Mouse (Mus musculus) CH12.LX (cell line): ENCODE results near the gene Zfhx3. TPM values are rescaled to one million over a fixed set of nuclear protein-coding genes. Genes with fewer than 3 reads are reported as not detected.
A peak's percentile ranks its signal among the peaks of the same experiment; 100 is the strongest.

Source experiments
- DNase-seq: peaks from one replicate; pipeline ENCODE4 v3.0.0-alpha.2; 2013; ENCODE audit errors: extremely low read depth
- H3K27ac ChIP-seq: 2 replicates; pipeline ENCODE4 v1.5.1; 2012; ENCODE audit warnings: low read depth, mild to moderate bottlenecking, control low read depth, moderate library complexity; ENCODE audit not compliant: insufficient read depth
- H3K27me3 ChIP-seq: replicated peaks from 2 replicates; pipeline ENCODE3; 2012; ENCODE audit warnings: inconsistent platforms
- H3K36me3 ChIP-seq, 2 experiments: replicated peaks in 1 of 2; 2 replicates each; pipeline versions ENCODE3 to v1.6.1; 2012; ENCODE audit warnings: inconsistent platforms in 1 of 2, low read length in 1 of 2, mild to moderate bottlenecking in 1 of 2, mixed read lengths in 1 of 2, moderate library complexity in 1 of 2; ENCODE audit not compliant: control insufficient read depth in 1 of 2, insufficient read depth in 1 of 2
- H3K4me1 ChIP-seq, 2 experiments: 2 replicates each; pipeline ENCODE4 v1.6.1; 2012; ENCODE audit warnings: inconsistent platforms in 1 of 2, moderate library complexity in 1 of 2; ENCODE audit not compliant: insufficient read depth in 2 of 2, control insufficient read depth in 1 of 2
- H3K4me2 ChIP-seq: 2 replicates; pipeline ENCODE4 v1.6.1; 2012; ENCODE audit warnings: low read depth, mild to moderate bottlenecking, control low read depth; ENCODE audit not compliant: poor library complexity, insufficient read depth, severe bottlenecking
- H3K4me3 ChIP-seq, 3 experiments: fragments of 150-350 bp in 1 of 3; sonication (generic) in 1 of 3; replicated peaks in 1 of 3; 2 replicates each; pipeline versions ENCODE3 to v1.5.1; 2011 to 2012; ENCODE audit warnings: low read depth in 2 of 3, low read length in 2 of 3, mild to moderate bottlenecking in 2 of 3, moderate library complexity in 2 of 3, control low read depth in 1 of 3, improper control_type of control experiment in 1 of 3, inconsistent platforms in 1 of 3, mixed read lengths in 1 of 3; ENCODE audit not compliant: poor library complexity in 1 of 3
- H3K79me2 ChIP-seq: replicated peaks from 2 replicates; pipeline ENCODE4 v1.6.1; 2012; ENCODE audit warnings: mild to moderate bottlenecking, moderate library complexity; ENCODE audit not compliant: control insufficient read depth, poor library complexity, insufficient read depth, severe bottlenecking; ENCODE audit errors: extremely low read depth
- H3K9ac ChIP-seq: 2 replicates; pipeline ENCODE4 v1.6.1; 2012; ENCODE audit warnings: low read depth, mild to moderate bottlenecking, control low read depth, moderate library complexity; ENCODE audit not compliant: insufficient read depth
- H3K9me3 ChIP-seq: replicated peaks from 2 replicates; pipeline ENCODE3; 2012; ENCODE audit warnings: low read length, inconsistent platforms, mixed read lengths
- BHLHE40 ChIP-seq: IDR thresholded peaks from 2 replicates; pipeline ENCODE4 v1.6.1; 2011; ENCODE audit warnings: mild to moderate bottlenecking, low read depth, low read length, improper control_type of control experiment
- E2F4 ChIP-seq: IDR thresholded peaks from 2 replicates; pipeline ENCODE4 v1.6.1; 2011; ENCODE audit warnings: low read depth, low read length, improper control_type of control experiment; ENCODE audit not compliant: insufficient replicate concordance
- EP300 ChIP-seq: IDR thresholded peaks from 2 replicates; pipeline ENCODE4 v1.6.1; 2011; ENCODE audit warnings: low read length, improper control_type of control experiment
- KAT2A ChIP-seq: IDR thresholded peaks from 2 replicates; pipeline ENCODE4 v1.6.1; 2012; ENCODE audit warnings: low read length, improper control_type of control experiment, inconsistent platforms; ENCODE audit not compliant: insufficient replicate concordance
- MXI1 ChIP-seq: IDR thresholded peaks from 2 replicates; pipeline ENCODE4 v1.6.1; 2011; ENCODE audit warnings: mild to moderate bottlenecking, low read depth, low read length, improper control_type of control experiment
- MYC ChIP-seq: IDR thresholded peaks from 2 replicates; pipeline ENCODE4 v1.6.1; 2011; ENCODE audit warnings: low read depth, mild to moderate bottlenecking, improper control_type of control experiment, low read length
- NELFE ChIP-seq: IDR thresholded peaks from 2 replicates; pipeline ENCODE4 v1.6.1; 2011; ENCODE audit warnings: low read depth, low read length, improper control_type of control experiment
- NRF1 ChIP-seq: IDR thresholded peaks from 2 replicates; pipeline ENCODE4 v1.6.1; 2014; ENCODE audit warnings: low read depth, mild to moderate bottlenecking, inconsistent platforms, low read length, improper control_type of control experiment, moderate library complexity
- PAX5 ChIP-seq: IDR thresholded peaks from 2 replicates; pipeline ENCODE4 v1.6.1; 2012; ENCODE audit warnings: low read length, inconsistent platforms, mixed read lengths
- TBP ChIP-seq: conservative IDR thresholded peaks from 2 replicates; pipeline ENCODE4 v1.6.1; 2011; ENCODE audit warnings: low read depth, low read length, improper control_type of control experiment
- USF1 ChIP-seq: IDR thresholded peaks from 2 replicates; pipeline ENCODE4 v1.6.1; 2014; ENCODE audit warnings: low read depth, mild to moderate bottlenecking, inconsistent platforms, low read length, improper control_type of control experiment
- ZMIZ1 ChIP-seq: IDR thresholded peaks from 2 replicates; pipeline ENCODE4 v1.6.1; 2012; ENCODE audit warnings: low read depth, mild to moderate bottlenecking, inconsistent platforms, low read length, improper control_type of control experiment
- ZNF384 ChIP-seq: IDR thresholded peaks from 2 replicates; pipeline ENCODE4 v1.6.1; 2012; ENCODE audit warnings: low read depth, low read length, improper control_type of control experiment, inconsistent platforms
- dilution Hi-C: fragments of 300-500 bp; cut with MboI; formaldehyde crosslinking; loops from 2 replicates; pipeline ENCODE4 v1.14.3; 2020; ENCODE audit warnings: low sequenced_read_pairs; ENCODE audit not compliant: extremely low pct_unique_long_range_greater_than_20kb, extremely low pct_ligation_motif_present
- in situ Hi-C: fragments of 300-500 bp; cut with MboI; formaldehyde crosslinking; loops from 3 replicates; pipeline ENCODE4 v1.14.3; 2019; ENCODE audit warnings: low sequenced_read_pairs, low pct_ligation_motif_present, low pct_unique_long_range_greater_than_20kb, mixed read lengths
- polyA plus RNA-seq: library from polyadenylated mRNA; unstranded; fragments of >175 nt; gene quantifications from 2 replicates; pipeline ENCODE4 v1.2.1, GENCODE M21; 2012; ENCODE audit warnings: low read depth; ENCODE audit not compliant: insufficient read length
- total RNA-seq, 2 experiments: library from RNA; depleted of rRNA; stranded (reverse); fragments of 300-350 nt in 1 of 2; fragments of >200 nt in 1 of 2; gene quantifications; 2 replicates each; pipeline ENCODE4 v1.2.3; 2012 to 2014

The Zfhx3 gene
- total and polyA plus RNA-seq, 3 experiments: 0.05 to 0.76 (median 0.68) TPM

DNA sequence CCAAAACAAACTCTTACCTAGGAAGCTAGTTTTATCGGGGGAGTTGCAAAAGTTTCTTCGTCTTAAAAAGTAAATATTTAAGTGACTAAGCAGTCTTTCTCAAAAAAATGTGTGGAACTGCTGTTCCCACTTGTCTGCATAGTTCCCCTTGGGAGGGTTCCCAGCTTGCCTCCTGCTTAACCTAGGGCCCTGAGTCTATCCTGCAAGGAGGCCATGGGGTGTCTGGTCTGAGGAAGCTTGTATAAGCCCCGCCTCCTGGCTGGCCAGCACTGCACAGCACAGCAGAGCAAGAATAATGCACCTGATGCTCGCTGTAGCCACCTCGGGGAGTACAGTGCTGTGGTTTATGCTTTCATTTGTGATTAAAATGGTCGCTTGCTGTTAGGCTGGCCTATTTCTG is 775.6 kb downstream of the Zfhx3 start:
- Histone ChIP-seq H3K4me3 (no peak overlapping the region), H3K4me1 (peaks cover 11 to 58% of the 10 kb centered on the region in 2 experiments; a peak in 3 of 4 replicates), H3K27me3 (peaks cover 12% of the 10 kb centered on the region), H3K9me3 (no peaks in the 10 kb centered on the region), H3K79me2 (no peaks in the 10 kb centered on the region), H3K36me3 (no peaks in the 10 kb centered on the region), H3K4me2 (no peak overlapping the region; the same call in 1 of the 2 replicates), H3K9ac (no peak overlapping the region), H3K27ac (no peak overlapping the region)
- dilution Hi-C loops (no loop called here), in situ Hi-C loops (no loop called here)
- TF ChIP-seq EP300: 0 out of 2 replicates have a peak, but pooled peaks have one; percentile 2
- no peak for TF ChIP-seq TBP
- TF ChIP-seq ZMIZ1: no peak
- TF ChIP-seq MXI1: no peak; the same call in 1 of the 2 replicates
- DNase-seq: no peak

DNA sequence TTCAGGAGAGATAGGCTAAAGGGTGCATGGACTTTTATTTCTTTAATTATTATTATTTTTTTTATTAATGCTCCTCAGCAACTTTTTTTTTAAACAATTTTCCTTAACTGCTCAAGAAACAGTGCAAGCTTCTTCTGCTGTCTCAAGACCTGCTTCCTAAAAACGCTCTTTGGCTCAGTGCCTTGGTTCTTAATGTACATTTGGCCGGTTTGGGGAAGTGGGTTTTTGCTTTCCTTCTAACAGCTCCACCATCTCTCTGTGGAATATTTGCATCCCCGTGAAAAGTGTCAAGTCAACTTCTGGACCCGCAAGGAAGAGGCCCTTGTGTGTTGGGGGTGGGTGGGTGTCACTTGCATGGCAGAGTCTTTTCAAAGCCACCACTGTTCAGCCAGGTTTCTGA is 778.4 kb downstream of the Zfhx3 start:
- H3K9ac ChIP-seq: no peak overlapping the region
- no peak overlapping the region for H3K4me2 ChIP-seq
- no peak for DNase-seq
- H3K36me3 ChIP-seq: no peaks in the 10 kb centered on the region
- TF ChIP-seq ZNF384 (no peak), PAX5 (no peak), KAT2A (no peak), NRF1 (no peak), BHLHE40 (no peak), E2F4 (no peak), USF1 (no peak), NELFE (no peak), MYC (no peak)
- TF ChIP-seq, all 38 proteins: peak for 0
- H3K9me3 ChIP-seq: no peaks in the 10 kb centered on the region
- H3K4me1 ChIP-seq: peaks cover 14 to 42% of the 10 kb centered on the region in 2 experiments
- no peak overlapping the region for H3K27ac ChIP-seq
- peaks cover 10% of the 10 kb centered on the region for H3K27me3 ChIP-seq
- H3K79me2 ChIP-seq: no peaks in the 10 kb centered on the region
- dilution Hi-C loops: no loop called here
- no peak overlapping the region for H3K4me3 ChIP-seq
- in situ Hi-C loops: no loop called here
